Mouse (Mus musculus): ENCODE results near the gene Bpi.

- no peak for TF ChIP-seq CTCF (IDR thresholded peaks at IDR 0.05; ENCODE audit: borderline replicate concordance, control insufficient read depth, extremely low read depth, insufficient read depth, low read length, poor library complexity)
- TF ChIP-seq POLR2A (IDR thresholded peaks at IDR 0.05; ENCODE audit: control insufficient read depth, extremely low read depth, insufficient read depth, low read length, poor library complexity): no peak
These were observed 27.3 kb upstream of the Bpi start for GRCm38 (mm10) chr2:158230617-158231016.
